Mouse (Mus musculus) forebrain, embryonic 11.5 days (tissue): Measurements from ENCODE around the gene Cachd1. TPM values are rescaled to one million over a fixed set of nuclear protein-coding genes. Genes with fewer than 3 reads are reported as not detected.

Experiments used
- ATAC-seq: fragments of 200-750 bp; cut with Nextera tagmentation; replicated peaks from 2 replicates; pipeline ENCODE4 v1.8.0; 2017; ENCODE audit warnings: moderate TSS enrichment; ENCODE audit not compliant: low FRiP score
- DNase-seq: peaks from one replicate; pipeline ENCODE4 v3.0.0-alpha.2; 2017; ENCODE audit warnings: low spot score
- H3K27ac ChIP-seq: fragments of 300-500 bp; sonication (generic); 2 replicates; pipeline ENCODE4 v1.5.1; 2014; ENCODE audit warnings: low read depth, low read length
- H3K27me3 ChIP-seq: fragments of 300-500 bp; sonication (generic); 2 replicates; pipeline ENCODE4 v1.6.1; 2014; ENCODE audit warnings: mild to moderate bottlenecking, low read length, mixed read lengths; ENCODE audit not compliant: control insufficient read depth, insufficient read depth
- H3K36me3 ChIP-seq: fragments of 300-500 bp; sonication (generic); 2 replicates; pipeline ENCODE4 v1.6.1; 2014; ENCODE audit warnings: mild to moderate bottlenecking, low read length, moderate library complexity, mixed read lengths; ENCODE audit not compliant: control insufficient read depth, insufficient read depth
- H3K4me1 ChIP-seq: fragments of 300-500 bp; sonication (generic); replicated peaks from 2 replicates; pipeline ENCODE4 v1.6.1; 2014; ENCODE audit warnings: low read length, mixed read lengths; ENCODE audit not compliant: control insufficient read depth, insufficient read depth
- H3K4me2 ChIP-seq: fragments of 300-500 bp; sonication (generic); 2 replicates; pipeline ENCODE4 v1.6.1; 2014; ENCODE audit warnings: low read depth, mild to moderate bottlenecking, low read length, moderate library complexity, mixed read lengths; ENCODE audit not compliant: severe bottlenecking
- H3K4me3 ChIP-seq: fragments of 300-500 bp; sonication (generic); 2 replicates; pipeline ENCODE4 v1.5.1; 2014; ENCODE audit warnings: low read depth, low read length
- H3K9ac ChIP-seq: fragments of 300-500 bp; sonication (generic); 2 replicates; pipeline ENCODE4 v1.6.1; 2014; ENCODE audit warnings: low read length
- H3K9me3 ChIP-seq: fragments of 300-500 bp; sonication (generic); 2 replicates; pipeline ENCODE4 v1.6.1; 2016; ENCODE audit warnings: low read length, mixed read lengths; ENCODE audit not compliant: control insufficient read depth
- WGBS: fragments of 180-500 bp; shearing (Covaris S2); extraction: QIAGEN DNeasy Blood & Tissue Kit; methylation state at CpG from one replicate; pipeline ENCODE4 v1.1.7; 2014; 5-methylcytosine and 5-hydroxymethylcytosine counted together
- polyA plus RNA-seq: library from polyadenylated mRNA; unstranded; fragments of >200 nt; fragmentation: Nextera tagmentation; extraction: Ambion mirVana; gene quantifications from 2 replicates; pipeline ENCODE4 v1.2.1, GENCODE M21; 2014

Gene Cachd1
- polyA plus RNA-seq, 1 experiment from 2014 or later = 45.3 TPM

- no peaks in the 10 kb centered on the region for H3K4me1 ChIP-seq
- 92% methylated on average over 9 of the region's 9 CpGs for WGBS
Observed at GRCm38 (mm10) chr4:101027852-101028411, 251.5 kb downstream of the Cachd1 start.

GRCm38 (mm10) chr4:101033047-101033446 lies 256.6 kb downstream of the Cachd1 start:
- WGBS = 75% methylated on average over 3 of the region's 3 CpGs
- ATAC-seq (no peak), DNase-seq (no peak)

More at GRCm38 (mm10) chr4:101027852-101028411, 251.5 kb downstream of the Cachd1 start:
- DNase-seq (no peak), ATAC-seq (no peak)
- no peak overlapping the region for H3K4me2 ChIP-seq
- H3K27ac ChIP-seq = no peak overlapping the region
- H3K27me3 ChIP-seq = no peaks in the 10 kb centered on the region
- H3K36me3 ChIP-seq = no peaks in the 10 kb centered on the region
- peaks cover 3% of the 10 kb centered on the region for H3K9me3 ChIP-seq
- no peak overlapping the region for H3K4me3 ChIP-seq
- H3K9ac ChIP-seq = no peak overlapping the region

GRCm38 (mm10) chr4:101035131-101035530 lies 258.7 kb downstream of the Cachd1 start:
- Histone ChIP-seq H3K4me1 (no peaks in the 10 kb centered on the region), H3K27me3 (no peaks in the 10 kb centered on the region), H3K9ac (no peak overlapping the region), H3K36me3 (no peaks in the 10 kb centered on the region), H3K4me3 (no peak overlapping the region), H3K9me3 (no peaks in the 10 kb centered on the region), H3K4me2 (no peak overlapping the region), H3K27ac (no peak overlapping the region)
- ATAC-seq (no peak), DNase-seq (no peak)
- WGBS = 89% methylated on average over 5 of the region's 5 CpGs

More at GRCm38 (mm10) chr4:101033047-101033446, 256.6 kb downstream of the Cachd1 start:
- Histone ChIP-seq H3K4me2 (no peak overlapping the region), H3K9me3 (no peaks in the 10 kb centered on the region), H3K27ac (no peak overlapping the region), H3K4me1 (no peaks in the 10 kb centered on the region), H3K27me3 (no peaks in the 10 kb centered on the region), H3K9ac (no peak overlapping the region), H3K36me3 (no peaks in the 10 kb centered on the region), H3K4me3 (no peak overlapping the region)

- Histone ChIP-seq H3K36me3 (no peaks in the 10 kb centered on the region), H3K9ac (no peak overlapping the region), H3K4me2 (no peak overlapping the region), H3K27ac (no peak overlapping the region), H3K4me3 (no peak overlapping the region), H3K27me3 (no peaks in the 10 kb centered on the region), H3K4me1 (no peaks in the 10 kb centered on the region), H3K9me3 (no peaks in the 10 kb centered on the region)
- no peak for ATAC-seq
- no peak for DNase-seq
- 80% methylated on average over 7 of the region's 7 CpGs for WGBS
Observed at GRCm38 (mm10) chr4:101037156-101037555, 260.7 kb downstream of the Cachd1 start.

GRCm38 (mm10) chr4:101043691-101044090 lies 267.2 kb downstream of the Cachd1 start:
- no peak for ATAC-seq
- 73% methylated on average over 2 of the region's 2 CpGs for WGBS
- no peaks in the 10 kb centered on the region for H3K9me3 ChIP-seq
- no peak overlapping the region for H3K27ac ChIP-seq
- DNase-seq = no peak
- no peaks in the 10 kb centered on the region for H3K36me3 ChIP-seq
- H3K9ac ChIP-seq = no peak overlapping the region
- no peak overlapping the region for H3K4me2 ChIP-seq
- no peaks in the 10 kb centered on the region for H3K27me3 ChIP-seq
- no peaks in the 10 kb centered on the region for H3K4me1 ChIP-seq
- H3K4me3 ChIP-seq = no peak overlapping the region

- no peaks in the 10 kb centered on the region for H3K36me3 ChIP-seq
- H3K4me2 ChIP-seq = no peak overlapping the region
- H3K4me1 ChIP-seq = no peaks in the 10 kb centered on the region
- no peak overlapping the region for H3K4me3 ChIP-seq
- H3K27me3 ChIP-seq = no peaks in the 10 kb centered on the region
- DNase-seq = no peak
- ATAC-seq = no peak
- no peaks in the 10 kb centered on the region for H3K9me3 ChIP-seq
- no peak overlapping the region for H3K9ac ChIP-seq
- H3K27ac ChIP-seq = no peak overlapping the region
Observed at GRCm38 (mm10) chr4:101044149-101044548, 267.7 kb downstream of the Cachd1 start.

- Histone ChIP-seq H3K4me1 (no peaks in the 10 kb centered on the region), H3K9me3 (no peaks in the 10 kb centered on the region), H3K9ac (no peak overlapping the region), H3K4me3 (no peak overlapping the region), H3K36me3 (no peaks in the 10 kb centered on the region), H3K27me3 (no peaks in the 10 kb centered on the region), H3K4me2 (no peak overlapping the region), H3K27ac (no peak overlapping the region)
- ATAC-seq (no peak), DNase-seq (no peak)
- 87% methylated on average over 4 of the region's 4 CpGs for WGBS
Observed at GRCm38 (mm10) chr4:101046576-101046975, 270.1 kb downstream of the Cachd1 start.

GRCm38 (mm10) chr4:101062146-101062545 lies 285.7 kb downstream of the Cachd1 start:
- 83% methylated on average over 2 of the region's 2 CpGs for WGBS
- no peak for ATAC-seq
- Histone ChIP-seq H3K4me1 (no peaks in the 10 kb centered on the region), H3K27ac (no peak overlapping the region), H3K4me3 (no peak overlapping the region), H3K4me2 (no peak overlapping the region), H3K9me3 (no peaks in the 10 kb centered on the region), H3K36me3 (no peaks in the 10 kb centered on the region), H3K27me3 (no peaks in the 10 kb centered on the region), H3K9ac (no peak overlapping the region)
- DNase-seq = no peak

- no peak overlapping the region for H3K27ac ChIP-seq
- H3K4me2 ChIP-seq = no peak overlapping the region
- no peak for DNase-seq
- no peak for ATAC-seq
- 52% methylated on average over 5 of the region's 5 CpGs for whole genome bisulfite sequencing
- no peak overlapping the region for H3K9ac ChIP-seq
- H3K36me3 ChIP-seq = no peaks in the 10 kb centered on the region
- H3K4me1 ChIP-seq = no peaks in the 10 kb centered on the region; the same call in 1 of the 2 replicates
- no peaks in the 10 kb centered on the region for H3K27me3 ChIP-seq
- H3K4me3 ChIP-seq = no peak overlapping the region
- H3K9me3 ChIP-seq = no peaks in the 10 kb centered on the region
Observed at GRCm38 (mm10) chr4:101066401-101066800, 289.9 kb downstream of the Cachd1 start.
